Mouse (Mus musculus) gonadal fat pad, adult 2 months (tissue): ENCODE data around the gene Tmc1. TPM values are rescaled to one million over a fixed set of nuclear protein-coding genes. Genes with fewer than 3 reads are reported as not detected.

Source experiments
- DNase-seq: peaks from one replicate; pipeline ENCODE4 v3.0.0-alpha.2; 2012; ENCODE audit warnings: low read depth
- polyA plus RNA-seq: library from polyadenylated mRNA; depleted of rRNA; stranded (reverse); fragments of >200 nt; gene quantifications from 2 replicates; pipeline ENCODE4 v1.2.3, GENCODE M21; 2012; rRNA removed

The Tmc1 gene
- 0.12 and 0.29 TPM in 2 replicates for polyA plus RNA-seq

- no peak for DNase-seq
These were observed at the start of gene Tmc1 for GRCm38 (mm10) chr19:20953874-20954273. Tmc1 (minus strand) TSS chr19:20954202.

- peak; percentile 33 for DNase-seq
These were observed 47.5 kb upstream of the Tmc1 start for GRCm38 (mm10) chr19:21001552-21001951.

DNA sequence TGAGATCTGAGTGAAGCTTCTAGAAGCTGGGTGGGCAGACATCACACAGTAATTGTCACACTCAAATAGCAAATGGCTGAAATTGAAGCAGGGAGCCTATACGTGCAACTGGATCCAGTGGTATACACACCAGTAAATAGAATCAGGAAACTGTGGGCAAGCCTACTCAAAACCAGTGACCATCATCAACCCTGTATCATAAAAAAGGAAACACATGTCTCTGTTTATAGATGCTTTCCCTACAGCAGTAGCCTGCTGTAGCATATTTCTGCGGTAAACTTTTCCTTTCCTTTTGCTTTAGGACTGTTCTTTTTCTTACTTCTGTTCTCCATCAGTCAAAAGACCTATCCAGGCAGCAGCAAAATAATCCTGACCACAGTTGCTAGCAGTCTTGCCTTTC is 25.2 kb upstream of the Tmc1 start:
- DNase-seq = no peak

GRCm38 (mm10) chr19:20978148-20978547 is 24.1 kb upstream of the Tmc1 start:
- no peak for DNase-seq

DNA sequence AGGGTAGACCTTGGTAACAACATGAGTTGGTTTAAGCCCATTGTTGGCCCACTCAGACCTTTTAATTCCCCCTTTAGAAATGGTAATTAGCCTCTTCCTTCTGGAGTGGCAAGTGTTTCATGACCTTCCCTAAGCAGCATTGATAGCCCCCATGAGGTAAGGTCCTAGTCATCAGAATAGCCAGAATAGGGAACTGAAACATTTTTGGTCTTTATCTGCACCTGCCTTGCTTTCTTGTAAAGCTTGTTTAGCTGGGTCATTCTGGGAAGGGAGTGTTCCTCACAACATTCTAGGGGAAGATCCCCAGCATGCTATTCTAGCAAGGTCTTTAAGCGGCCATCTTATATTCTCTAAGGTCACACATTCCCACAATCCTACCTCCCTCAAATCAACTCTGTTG is 17.9 kb upstream of the Tmc1 start:
- no peak for DNase-seq

DNA sequence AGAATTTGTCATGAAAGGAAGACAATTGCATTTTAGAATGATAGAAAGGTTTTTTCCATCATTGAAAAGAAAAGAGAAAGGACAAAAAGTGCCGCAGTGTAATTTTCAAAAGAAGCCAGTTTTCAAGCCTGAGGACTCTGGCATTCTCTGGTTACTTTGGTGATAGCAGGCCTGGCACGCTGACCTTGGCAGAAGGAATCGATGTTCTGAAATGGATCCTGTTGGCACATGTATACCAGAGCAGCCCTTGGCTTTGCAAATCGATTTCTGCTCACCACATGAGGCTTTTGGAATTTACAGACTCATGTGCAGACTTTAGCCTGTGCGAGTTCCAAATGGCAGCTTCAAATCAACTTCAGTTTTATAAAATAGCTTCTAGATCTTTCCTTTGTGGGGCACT is 813 bp upstream of the Tmc1 start:
- no peak for DNase-seq

- no peak for DNase-seq
These were observed 9.6 kb downstream of the Tmc1 start for GRCm38 (mm10) chr19:20944446-20944845.

GRCm38 (mm10) chr19:20924282-20924681 is 29.7 kb downstream of the Tmc1 start:
- no peak for DNase-seq

GRCm38 (mm10) chr19:20923336-20924211 is 30.4 kb downstream of the Tmc1 start:
- no peak for DNase-seq

- no peak for DNase-seq
These were observed 35.8 kb downstream of the Tmc1 start for GRCm38 (mm10) chr19:20918241-20918640.

GRCm38 (mm10) chr19:20915151-20915550 is 38.9 kb downstream of the Tmc1 start:
- DNase-seq = no peak

DNA sequence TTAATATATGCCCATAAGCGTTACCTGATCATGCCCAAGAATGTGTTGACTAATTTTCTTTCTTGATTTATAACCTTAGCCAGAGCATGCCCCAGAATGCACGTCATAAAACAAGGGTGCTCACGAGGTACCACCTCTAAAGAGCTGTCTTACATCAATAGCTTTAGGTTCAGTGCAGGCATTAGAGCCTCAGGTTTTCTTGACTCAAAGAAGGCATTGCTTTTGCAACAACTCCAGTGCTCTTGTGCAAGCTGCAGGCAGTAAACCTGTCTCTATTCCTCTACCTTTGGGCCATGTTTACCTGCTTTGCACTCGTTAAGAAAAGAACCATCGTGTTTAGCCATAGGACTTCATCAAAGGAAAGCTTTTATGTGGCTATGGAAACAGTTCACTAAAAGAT is 43.6 kb downstream of the Tmc1 start:
- peak; percentile 56 for DNase-seq

GRCm38 (mm10) chr19:20881205-20881604 is 72.8 kb downstream of the Tmc1 start:
- DNase-seq = no peak

DNA sequence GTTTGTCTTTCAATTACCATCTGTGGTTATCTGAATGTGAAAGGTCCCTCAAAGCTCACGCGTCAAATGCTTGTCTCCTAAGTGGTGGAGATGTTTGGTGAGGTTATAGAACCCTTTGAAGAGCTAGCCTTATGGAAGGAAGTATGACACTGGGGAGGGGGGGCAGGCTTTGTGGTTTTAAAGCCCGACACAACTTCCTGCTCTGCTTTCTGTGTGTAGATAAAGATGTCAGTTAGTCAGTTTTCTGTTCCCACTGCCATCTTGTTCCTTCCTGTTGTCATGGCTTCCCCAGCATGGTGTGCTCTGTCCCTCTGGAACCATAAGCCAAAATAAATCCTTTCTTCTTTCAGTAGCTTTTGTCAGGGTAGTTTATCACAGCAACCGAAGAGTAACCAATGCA is 78.1 kb downstream of the Tmc1 start:
- DNase-seq = no peak

DNA sequence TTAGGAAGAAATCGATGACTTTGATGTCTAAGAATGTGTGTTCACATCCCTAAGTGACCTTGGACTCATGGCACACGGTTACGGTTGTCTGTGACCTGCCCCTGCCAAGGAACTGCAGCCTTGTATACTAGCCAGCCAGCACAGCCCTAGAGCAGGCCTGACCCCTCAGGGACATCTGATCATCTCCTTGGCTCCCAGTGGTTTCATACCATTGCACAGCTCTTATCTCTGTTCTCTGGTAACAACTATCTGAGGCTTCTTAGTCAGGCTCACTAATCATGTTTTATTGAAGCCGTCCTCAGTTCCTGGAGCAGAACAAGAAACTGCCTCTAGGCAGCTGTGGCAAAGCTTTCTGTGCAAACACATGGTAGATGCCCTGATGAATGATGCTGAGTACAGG is 92.2 kb downstream of the Tmc1 start:
- no peak for DNase-seq

DNA sequence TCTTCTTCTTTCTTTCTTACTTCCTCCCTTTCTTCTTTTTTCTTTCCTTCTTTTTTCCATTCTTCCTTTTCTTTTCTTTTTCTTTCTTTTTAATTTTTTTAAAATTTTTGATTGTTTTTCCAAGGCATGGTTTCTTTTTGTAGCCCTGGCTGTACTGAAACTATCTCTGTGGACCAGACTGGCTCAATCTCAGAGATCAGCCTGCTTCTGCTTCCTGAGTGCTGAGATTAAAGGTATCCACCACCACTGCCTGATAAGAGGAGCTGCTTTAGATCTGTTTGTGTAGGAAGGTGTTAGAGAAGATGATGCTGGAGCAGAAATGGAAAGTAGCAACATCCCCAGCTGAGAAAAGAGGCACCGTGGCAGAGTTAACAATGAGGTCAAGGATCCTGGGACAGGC is 93.7 kb downstream of the Tmc1 start:
- no peak for DNase-seq

GRCm38 (mm10) chr19:20857819-20858218 is 96.2 kb downstream of the Tmc1 start:
- DNase-seq = no peak

- DNase-seq = no peak
These were observed 105.1 kb downstream of the Tmc1 start for GRCm38 (mm10) chr19:20848906-20849305.

GRCm38 (mm10) chr19:20847476-20848073 is 106.4 kb downstream of the Tmc1 start:
- no peak for DNase-seq

DNA sequence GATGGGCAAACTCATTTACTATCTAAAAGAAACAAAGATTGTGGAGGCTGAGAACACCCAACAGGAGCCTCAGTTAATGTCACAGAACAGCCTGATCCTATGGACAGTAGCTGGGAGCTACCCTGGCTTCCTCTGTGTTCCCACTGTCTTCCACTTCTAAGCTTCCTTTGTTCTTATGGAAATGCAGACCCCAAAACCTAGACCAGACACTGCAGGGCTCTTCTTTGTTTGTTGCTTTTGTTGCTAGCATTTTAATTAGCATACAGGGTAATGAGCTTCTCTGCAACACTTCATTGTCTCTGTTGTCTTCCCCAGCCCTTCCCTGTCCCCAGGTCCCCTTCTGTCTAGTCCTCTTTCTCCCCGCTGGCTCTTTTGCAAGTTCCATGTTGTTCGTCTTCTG is 116.6 kb downstream of the Tmc1 start:
- no peak for DNase-seq

GRCm38 (mm10) chr19:20836055-20836845 is 117.8 kb downstream of the Tmc1 start:
- DNase-seq = no peak

DNA sequence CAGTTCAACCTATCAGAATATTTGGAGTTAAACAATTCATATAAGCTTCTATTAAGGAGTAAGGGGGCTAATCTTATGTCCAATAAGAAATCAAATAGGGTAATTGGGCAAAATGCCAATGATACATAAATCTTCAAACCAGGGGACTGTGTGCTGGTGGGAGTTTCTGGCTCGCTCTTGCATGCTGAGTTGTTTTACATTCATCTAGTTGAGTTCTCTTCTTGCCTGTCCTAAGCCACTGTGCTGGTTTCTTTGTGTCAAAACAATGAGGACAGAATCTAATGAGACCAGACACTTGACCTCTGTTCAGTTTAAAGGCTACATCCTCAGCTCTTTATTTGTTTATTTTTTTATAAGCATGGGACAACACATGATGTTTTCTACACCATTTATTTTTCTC is 119.1 kb downstream of the Tmc1 start:
- no peak for DNase-seq

GRCm38 (mm10) chr19:20799460-20799859 is 154.5 kb downstream of the Tmc1 start:
- DNase-seq = no peak
